Mouse (Mus musculus): Measurements from ENCODE around the gene Gm45837. TPM values are rescaled to one million over a fixed set of nuclear protein-coding genes. Genes with fewer than 3 reads are reported as not detected.

Gm45837 gene
- total RNA-seq, 2 experiments from 2014 or later, result 6.6 TPM; not detected in 1

GRCm38 (mm10) chr7:101389256-101389655 lies 21.4 kb upstream of the Gm45837 start:
- intact Hi-C loops (cut with DNase I), result no loop called here
- DNase-seq, result no peak

- DNase-seq, result no peak
- intact Hi-C loops (cut with DNase I), result no loop called here
Observed at GRCm38 (mm10) chr7:101391909-101392479, 18.7 kb upstream of the Gm45837 start.

GRCm38 (mm10) chr7:101393015-101393414 lies 17.7 kb upstream of the Gm45837 start:
- no peak for DNase-seq
- intact Hi-C loops (cut with DNase I), result no loop called here

- no peak for DNase-seq
- intact Hi-C loops (cut with DNase I), result no loop called here
Observed at GRCm38 (mm10) chr7:101393694-101394504, 16.8 kb upstream of the Gm45837 start.

GRCm38 (mm10) chr7:101394569-101394968 lies 16.1 kb upstream of the Gm45837 start:
- intact Hi-C loops (cut with DNase I), result no loop called here

GRCm38 (mm10) chr7:101395471-101395870 lies 15.2 kb upstream of the Gm45837 start:
- DNase-seq, result no peak
- intact Hi-C loops (cut with DNase I), result no loop called here

More at GRCm38 (mm10) chr7:101394569-101394968, 16.1 kb upstream of the Gm45837 start:
- DNase-seq, result no peak

GRCm38 (mm10) chr7:101397175-101397574 lies 13.5 kb upstream of the Gm45837 start:
- intact Hi-C loops (cut with DNase I), result no loop called here
- no peak for DNase-seq

DNA sequence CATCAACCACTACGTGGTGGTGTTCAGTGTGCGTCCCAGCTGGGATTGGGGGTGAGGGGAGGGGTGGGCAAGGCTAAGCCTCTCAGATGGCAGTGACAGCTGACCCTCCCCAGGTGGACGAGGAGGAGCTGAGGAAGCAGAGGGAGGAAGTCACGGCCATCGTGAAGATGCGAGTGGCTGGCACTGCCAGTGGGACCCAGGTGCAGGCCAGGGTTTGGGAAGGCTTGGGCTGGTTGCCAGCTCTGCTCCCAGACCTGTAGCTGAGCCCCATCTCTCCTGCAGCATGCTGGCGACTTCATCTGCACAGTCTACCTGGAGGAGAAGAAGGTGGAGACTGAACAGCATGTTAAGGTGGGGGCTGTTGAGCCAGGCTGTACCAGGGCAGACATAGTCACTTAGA lies 9.2 kb upstream of the Gm45837 start:
- DNase-seq, result peak; percentile 57
- intact Hi-C loops (cut with DNase I), result no loop called here

DNA sequence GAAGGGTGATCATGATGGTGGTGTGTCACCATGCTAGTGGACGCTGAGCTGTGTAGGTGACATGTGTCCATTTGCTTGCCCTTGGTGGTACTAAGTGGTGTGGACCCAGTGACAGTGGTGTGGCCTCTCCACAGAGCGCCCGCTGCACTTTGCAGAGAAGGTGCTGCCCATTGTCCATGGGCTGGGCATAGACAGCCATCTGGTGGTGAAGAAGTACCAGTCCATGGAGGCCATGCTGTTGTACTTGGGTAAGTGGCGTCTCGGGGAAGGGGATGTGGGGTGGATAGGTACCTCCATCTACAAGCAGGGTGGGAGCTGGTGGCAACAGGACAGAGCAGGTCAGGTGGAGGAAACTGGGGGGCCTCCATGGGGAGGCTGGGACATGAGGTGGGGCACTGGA lies 6.9 kb upstream of the Gm45837 start:
- DNase-seq, result no peak
- intact Hi-C loops (cut with DNase I), result no loop called here

DNA sequence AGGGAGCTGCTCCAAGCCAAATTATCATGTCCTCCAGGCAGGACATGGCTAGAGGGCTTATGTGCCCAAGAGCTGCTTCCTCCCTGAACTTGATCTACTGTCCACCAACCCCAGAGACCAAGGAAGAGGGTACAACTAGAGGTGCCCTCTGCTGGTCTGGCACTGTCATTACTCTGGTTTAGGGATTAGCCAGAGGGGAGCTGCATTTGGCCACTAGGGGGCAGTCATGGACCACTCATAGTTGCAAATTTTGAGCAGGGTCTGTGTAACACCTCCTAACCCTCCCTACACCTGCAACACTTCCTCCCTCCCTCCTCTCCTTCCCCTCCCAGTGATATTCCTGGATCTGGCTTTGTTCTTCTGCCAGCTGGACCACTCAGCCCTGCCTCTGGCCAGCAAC lies 2.1 kb downstream of the Gm45837 start:
- intact Hi-C loops (cut with DNase I), result loop anchor here (10.0 kb wide), 1 partner anchor 212 kb away; no protein-coding TSS in a partner anchor
- peak; percentile 92 for DNase-seq

- intact Hi-C loops (cut with DNase I), result loop anchor here (10.0 kb wide), 1 partner anchor 211 kb away; no protein-coding TSS in a partner anchor
- DNase-seq, result no peak
Observed at GRCm38 (mm10) chr7:101414209-101414608, 3.5 kb downstream of the Gm45837 start.

DNA sequence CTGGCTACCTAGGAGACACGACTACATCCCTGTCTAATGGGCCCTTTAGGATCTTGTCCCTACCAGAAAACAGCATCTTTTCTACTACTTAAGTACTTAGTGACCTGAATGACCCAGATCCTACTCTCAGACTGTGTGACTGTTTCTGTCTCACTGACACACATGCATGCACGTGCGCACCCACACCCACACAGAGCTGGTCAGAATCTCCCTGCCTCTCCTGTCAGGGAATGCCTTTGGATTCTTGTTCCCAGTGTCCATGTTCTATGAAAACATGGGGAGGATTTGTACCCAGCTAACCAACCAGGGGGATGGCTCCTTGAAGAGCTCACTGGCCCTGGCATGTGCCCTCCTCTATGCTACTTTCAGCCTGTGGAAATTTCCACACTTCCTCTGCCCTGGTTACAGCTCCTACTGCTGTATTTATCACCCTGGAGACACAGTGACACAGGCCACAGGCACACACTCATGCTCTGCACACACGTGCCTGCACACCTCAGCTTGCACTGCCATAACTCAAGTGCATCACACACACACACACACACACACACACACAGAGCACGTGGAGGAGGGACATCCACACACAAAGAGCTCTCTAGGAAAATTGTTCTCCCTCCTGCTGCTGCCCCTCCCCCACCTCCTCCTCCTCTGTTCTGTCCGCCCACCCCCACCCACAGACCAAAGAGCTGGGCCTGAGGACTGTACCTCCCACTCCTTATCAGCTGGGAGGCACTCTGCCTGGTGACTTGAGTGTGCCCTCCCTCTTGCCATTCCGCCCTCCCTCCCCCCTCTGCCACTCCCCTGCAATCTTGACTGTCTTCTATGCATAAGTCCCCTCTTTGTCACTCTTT lies 4.2 kb downstream of the Gm45837 start:
- no peak for DNase-seq
- intact Hi-C loops (cut with DNase I), result loop anchor here (10.0 kb wide), 1 partner anchor 210 kb away; no protein-coding TSS in a partner anchor

DNA sequence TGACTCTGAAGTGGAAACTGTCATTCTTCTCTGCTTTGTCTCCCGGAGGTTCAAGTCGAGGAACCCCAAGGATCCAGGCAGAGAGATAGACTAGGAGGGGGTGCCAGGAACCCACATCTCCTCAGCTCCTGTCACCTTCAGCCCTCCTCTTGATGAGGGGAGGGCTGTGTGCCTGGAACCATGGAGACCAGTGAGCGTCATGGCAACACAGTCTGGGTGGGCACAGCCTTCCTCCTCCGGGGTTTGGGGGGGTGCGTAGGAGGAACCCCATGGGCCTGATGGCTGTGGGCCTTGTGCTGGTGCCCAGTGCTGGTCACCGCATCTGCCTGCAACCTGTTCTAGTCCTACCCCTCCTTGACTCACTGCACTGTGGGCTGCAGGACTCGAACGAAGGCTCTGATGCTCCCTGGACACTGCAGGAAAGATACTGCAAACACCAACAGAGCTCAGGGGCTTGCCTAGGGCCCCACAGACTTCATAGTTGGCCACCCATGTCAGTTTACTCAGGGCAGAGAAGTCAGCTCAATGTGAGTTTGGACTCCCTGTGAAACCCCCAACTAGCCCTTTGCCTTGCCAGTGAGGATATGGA lies 4.9 kb downstream of the Gm45837 start:
- no peak for DNase-seq
- intact Hi-C loops (cut with DNase I), result loop anchor here (10.0 kb wide), 1 partner anchor 209 kb away; no protein-coding TSS in a partner anchor

DNA sequence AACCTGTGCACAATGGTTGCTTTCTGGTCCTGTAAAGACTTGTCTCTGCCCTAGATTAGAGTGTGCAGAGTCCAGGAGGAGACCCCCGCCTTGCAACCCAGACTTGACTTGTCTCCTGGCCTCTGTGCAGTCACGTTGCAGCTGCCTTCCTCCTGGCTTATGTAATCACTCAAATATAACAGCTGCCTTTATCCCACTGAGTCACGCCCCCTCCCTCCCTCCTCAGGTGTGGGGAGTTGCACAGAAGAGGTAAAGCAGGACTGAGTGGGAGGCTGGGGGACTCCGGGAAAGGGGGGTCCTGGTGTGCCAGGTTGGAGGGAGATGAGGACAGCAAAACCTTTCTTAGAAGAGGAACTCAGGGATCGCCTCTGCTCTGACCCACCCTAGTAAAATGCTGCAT lies 5.7 kb downstream of the Gm45837 start:
- DNase-seq, result no peak
- intact Hi-C loops (cut with DNase I), result loop anchor here (10.0 kb wide), 1 partner anchor 208 kb away; no protein-coding TSS in a partner anchor

GRCm38 (mm10) chr7:101419013-101419770 lies 8.5 kb downstream of the Gm45837 start:
- DNase-seq, result no peak

DNA sequence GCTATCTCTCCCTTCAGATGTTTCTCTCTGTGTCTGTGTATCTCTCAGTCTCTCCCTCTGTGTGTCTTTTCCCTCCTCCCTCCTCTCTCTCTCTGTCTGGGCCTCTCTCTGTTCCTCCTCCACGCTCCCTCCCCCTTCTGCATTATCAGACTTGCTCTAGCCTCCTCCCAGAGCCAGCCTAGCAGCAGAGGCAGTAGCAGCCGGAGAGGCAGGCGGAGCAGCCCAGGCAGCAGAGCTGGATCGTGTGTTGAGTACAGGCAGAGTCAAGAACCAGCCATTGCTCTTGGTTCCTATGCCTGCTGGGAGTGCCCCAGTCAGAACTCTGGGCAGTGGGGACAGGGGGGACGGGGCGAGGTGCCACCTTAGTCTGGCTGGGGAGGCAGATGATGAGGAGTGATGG lies 10.8 kb downstream of the Gm45837 start, which contains the start of gene Pde2a:
Gene Pde2a, plus strand, starts transcription at position 163 of the 400 bp plus-strand sequence.
- intact Hi-C loops (cut with DNase I), result loop anchor here (5.0 kb wide), 1 partner anchor 116 kb away; no protein-coding TSS in a partner anchor

More at GRCm38 (mm10) chr7:101419013-101419770, 8.5 kb downstream of the Gm45837 start:
- intact Hi-C loops (cut with DNase I), result loop anchor here (10.0 kb wide), 1 partner anchor 206 kb away; no protein-coding TSS in a partner anchor

DNA sequence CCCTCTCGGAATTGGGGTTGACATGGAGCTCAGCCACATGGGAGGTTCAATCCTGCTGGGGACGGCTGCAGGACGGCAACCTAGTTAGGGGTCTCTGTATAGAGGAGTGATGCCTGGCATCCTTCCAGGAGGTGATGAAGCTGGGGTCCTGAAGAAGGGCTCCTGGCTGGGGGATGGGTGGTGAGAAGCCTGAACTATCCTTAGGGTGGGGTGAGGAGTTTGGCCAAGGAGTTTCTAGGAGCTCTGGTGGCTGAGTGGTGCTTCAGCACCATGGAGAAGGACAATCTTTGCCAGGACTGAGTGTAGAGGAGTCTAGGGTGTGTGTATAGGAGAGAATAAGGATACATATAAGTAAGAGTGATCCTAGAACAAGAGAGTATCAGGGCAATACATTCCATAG lies 11.4 kb downstream of the Gm45837 start:
- intact Hi-C loops (cut with DNase I), result loop anchor here (5.0 kb wide), 1 partner anchor 115 kb away; no protein-coding TSS in a partner anchor
- DNase-seq, result no peak

More for the DNA sequence above, 10.8 kb downstream of the Gm45837 start, which contains the start of gene Pde2a:
- no peak for DNase-seq

- intact Hi-C loops (cut with DNase I), result loop anchor here (5.0 kb wide), 1 partner anchor 115 kb away; no protein-coding TSS in a partner anchor
- DNase-seq, result no peak
Observed at GRCm38 (mm10) chr7:101422646-101423045, 12.0 kb downstream of the Gm45837 start.

DNA sequence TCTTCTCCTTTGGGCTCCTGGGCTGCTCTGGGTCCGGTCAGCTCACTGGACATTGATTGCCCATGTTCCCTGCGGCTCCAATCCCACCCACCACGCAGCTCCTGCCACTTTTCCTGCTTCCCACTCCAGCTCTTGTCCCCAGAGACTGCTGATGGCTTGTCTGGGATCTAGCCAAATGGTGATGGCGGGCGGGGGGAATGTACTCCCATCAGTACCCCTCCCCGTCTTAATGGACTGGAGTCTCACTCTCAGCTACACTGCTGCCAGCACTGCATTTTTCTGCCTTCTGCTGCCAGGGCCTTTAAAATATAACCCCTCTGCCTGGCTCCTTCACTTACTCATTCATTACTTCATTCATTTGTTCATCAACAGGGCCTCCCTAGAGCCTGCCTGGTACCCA lies 13.3 kb downstream of the Gm45837 start:
- intact Hi-C loops (cut with DNase I), result loop anchor here (5.0 kb wide), 1 partner anchor 113 kb away; no protein-coding TSS in a partner anchor
- peak; percentile 28 for DNase-seq
